Mouse (Mus musculus): ENCODE data around the gene Edar. TPM values are rescaled to one million over a fixed set of nuclear protein-coding genes. Genes with fewer than 3 reads are reported as not detected.

The Edar gene
- polyA plus RNA-seq, 1 experiment, result 0.44 TPM

DNA sequence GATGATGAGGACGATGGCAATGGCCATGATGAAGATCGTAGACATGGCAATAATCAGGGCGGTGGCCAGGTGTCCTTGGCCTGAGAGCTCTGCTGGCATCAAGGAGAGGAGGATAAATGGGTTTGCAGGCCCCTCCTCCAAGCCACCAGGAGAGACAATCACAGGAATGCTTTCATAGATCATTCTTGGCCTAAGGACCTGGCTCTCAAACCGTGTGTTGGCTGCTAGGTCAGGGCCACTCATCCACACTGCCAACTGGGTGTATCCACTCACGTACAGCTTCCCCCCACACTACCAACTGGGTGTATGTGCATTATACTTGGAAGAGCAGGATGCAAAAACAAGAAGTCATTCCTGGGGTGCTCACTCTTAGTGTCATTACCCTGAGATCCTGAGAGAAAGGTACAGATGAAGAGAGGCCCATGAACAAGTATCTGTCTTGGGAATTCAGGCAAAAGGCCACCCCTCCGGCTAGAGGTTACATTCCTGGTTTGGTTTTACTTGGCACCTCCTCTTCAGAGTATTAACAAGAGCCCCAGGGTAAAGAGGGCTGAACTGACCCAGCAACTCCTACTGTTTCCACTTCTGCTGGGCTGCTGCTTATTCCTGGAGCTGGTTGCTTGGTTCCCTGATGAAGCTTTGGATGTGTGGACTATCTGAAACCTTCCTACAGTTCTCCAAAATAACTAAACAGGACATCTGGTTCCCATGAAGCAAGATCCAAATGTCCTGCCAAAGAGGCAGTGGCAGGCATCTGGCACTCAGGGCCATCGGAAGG, 64.8 kb downstream of the Edar start:
- no peak overlapping the region for H3K4me3 ChIP-seq (ENCODE audit: insufficient read depth, low read length)
- no peaks in the 10 kb centered on the region for H3K4me1 ChIP-seq (ENCODE audit: control insufficient read depth, insufficient read depth, low read length)
- H3K27ac ChIP-seq (ENCODE audit: insufficient read depth, low read length), result no peak overlapping the region
- TF ChIP-seq POLR2A (IDR thresholded peaks at IDR 0.05; ENCODE audit: extremely low read depth, insufficient read depth, low read length) (no peak), CTCF (IDR thresholded peaks at IDR 0.05; ENCODE audit: extremely low read depth, insufficient read depth, low read length) (no peak)

DNA sequence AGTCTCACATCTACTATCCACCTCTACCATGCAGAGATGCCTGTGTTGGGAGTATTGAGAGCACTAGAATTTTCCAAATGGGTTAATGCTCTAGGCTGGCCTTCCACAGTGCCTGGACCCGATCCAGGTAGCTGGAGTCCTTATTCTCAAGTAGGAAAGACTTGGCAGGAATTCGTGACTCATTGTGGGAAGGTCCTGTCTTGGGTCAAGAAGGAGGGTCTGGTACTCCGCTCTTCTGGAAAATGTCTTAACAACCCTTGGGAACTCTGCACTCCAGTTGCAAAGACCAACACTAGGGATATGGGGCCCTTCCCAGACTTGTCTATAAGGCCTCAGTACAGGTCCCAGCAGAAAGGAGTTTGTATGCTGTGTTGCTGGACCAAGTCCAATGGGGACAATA, 66.6 kb downstream of the Edar start:
- TF ChIP-seq POLR2A (IDR thresholded peaks at IDR 0.05; ENCODE audit: extremely low read depth, insufficient read depth, low read length), result no peak
- no peak for TF ChIP-seq CTCF (IDR thresholded peaks at IDR 0.05; ENCODE audit: extremely low read depth, insufficient read depth, low read length)
- Histone ChIP-seq H3K4me3 (ENCODE audit: insufficient read depth, low read length) (no peak overlapping the region), H3K27ac (ENCODE audit: insufficient read depth, low read length) (no peak overlapping the region), H3K4me1 (ENCODE audit: control insufficient read depth, insufficient read depth, low read length) (no peaks in the 10 kb centered on the region)

DNA sequence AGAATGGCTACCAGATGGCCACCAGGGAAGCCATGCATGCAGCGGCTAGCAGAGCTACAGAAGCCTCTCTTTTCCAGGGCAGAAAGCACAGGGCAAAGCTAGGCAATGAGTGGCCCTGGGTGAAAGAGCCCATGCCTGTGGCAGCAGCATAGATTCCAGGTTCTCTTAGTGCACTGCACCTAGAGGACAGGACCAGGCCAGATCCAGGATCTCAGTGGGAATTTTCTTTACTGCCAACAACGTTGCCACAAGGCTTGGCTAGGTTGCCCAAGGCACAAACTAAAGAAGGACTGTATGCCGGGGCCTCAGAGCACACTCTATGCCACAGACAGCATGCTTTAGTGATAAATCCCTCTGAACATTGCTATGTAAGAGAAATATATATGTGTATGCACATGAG, 69.1 kb downstream of the Edar start:
- Histone ChIP-seq H3K27ac (ENCODE audit: insufficient read depth, low read length) (no peak overlapping the region), H3K4me1 (ENCODE audit: control insufficient read depth, insufficient read depth, low read length) (no peaks in the 10 kb centered on the region), H3K4me3 (ENCODE audit: insufficient read depth, low read length) (no peak overlapping the region)
- TF ChIP-seq POLR2A (IDR thresholded peaks at IDR 0.05; ENCODE audit: extremely low read depth, insufficient read depth, low read length) (no peak), CTCF (IDR thresholded peaks at IDR 0.05; ENCODE audit: extremely low read depth, insufficient read depth, low read length) (no peak)

DNA sequence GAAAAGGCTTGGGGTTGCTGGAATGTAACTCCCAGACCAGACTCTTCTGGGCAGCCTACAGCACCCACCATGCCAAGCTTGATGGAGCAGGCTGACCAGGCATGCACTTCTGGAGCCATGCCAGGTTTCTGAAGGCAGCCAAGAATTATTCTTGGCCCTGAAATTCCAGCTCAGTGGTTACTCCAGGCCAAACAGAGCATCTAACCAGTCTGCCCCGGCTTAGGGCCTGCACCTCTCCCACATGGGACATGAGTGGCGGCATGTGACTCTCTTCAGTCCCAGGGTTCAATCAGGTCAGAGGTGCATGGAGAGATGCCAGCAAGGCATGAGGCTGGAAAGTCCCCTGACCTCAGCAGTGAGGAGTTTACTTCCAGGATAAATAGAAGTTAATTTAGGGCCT, 70.7 kb downstream of the Edar start:
- Histone ChIP-seq H3K4me3 (ENCODE audit: insufficient read depth, low read length) (no peak overlapping the region), H3K4me1 (ENCODE audit: control insufficient read depth, insufficient read depth, low read length) (no peaks in the 10 kb centered on the region; the same call in 1 of the 2 replicates), H3K27ac (ENCODE audit: insufficient read depth, low read length) (no peak overlapping the region)
- TF ChIP-seq POLR2A (IDR thresholded peaks at IDR 0.05; ENCODE audit: extremely low read depth, insufficient read depth, low read length) (no peak), CTCF (IDR thresholded peaks at IDR 0.05; ENCODE audit: extremely low read depth, insufficient read depth, low read length) (no peak)

DNA sequence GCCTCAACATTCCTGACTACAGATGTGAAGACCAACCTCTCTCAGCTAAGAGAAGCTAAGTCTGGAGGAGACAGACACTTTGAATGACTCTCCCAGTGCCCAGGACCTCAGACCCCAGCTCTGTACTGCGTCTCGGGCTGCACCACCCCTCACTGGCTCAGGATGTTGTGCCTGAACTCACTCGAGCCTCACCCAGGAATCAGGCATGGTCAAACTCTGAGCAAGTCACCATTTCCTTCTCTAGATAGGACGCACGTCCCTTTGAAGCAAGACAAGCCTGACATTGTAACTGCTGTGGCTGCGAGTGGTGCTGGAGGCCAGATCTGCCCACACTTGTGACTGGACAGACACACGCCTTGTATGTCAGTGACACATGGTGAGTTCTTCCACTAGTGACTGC, 73.5 kb downstream of the Edar start:
- TF ChIP-seq POLR2A (IDR thresholded peaks at IDR 0.05; ENCODE audit: extremely low read depth, insufficient read depth, low read length), result no peak
- TF ChIP-seq CTCF (IDR thresholded peaks at IDR 0.05; ENCODE audit: extremely low read depth, insufficient read depth, low read length), result no peak

DNA sequence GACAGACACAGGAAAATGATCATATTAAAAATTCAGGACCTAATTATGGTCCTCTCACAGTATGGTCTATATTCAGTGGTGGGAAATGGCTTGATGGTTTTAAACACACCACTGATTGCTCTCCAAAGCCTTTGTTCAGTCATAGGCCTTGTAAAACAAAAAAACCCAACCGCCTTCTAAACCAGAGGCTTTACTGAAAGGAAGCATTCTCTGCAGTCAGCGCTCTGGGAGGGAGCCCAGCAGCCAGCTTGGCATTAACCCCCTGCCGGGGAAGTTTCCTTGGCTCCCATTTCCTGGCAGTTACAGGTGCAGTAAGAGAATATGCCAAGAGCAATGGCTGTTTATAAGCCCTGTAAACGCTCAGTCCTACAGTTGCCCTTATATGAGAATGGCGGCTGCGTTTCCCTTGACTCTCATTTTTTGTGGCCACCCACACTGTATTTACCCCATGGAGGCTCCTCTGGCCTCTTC, 74.0 kb downstream of the Edar start:
- TF ChIP-seq CTCF (IDR thresholded peaks at IDR 0.05; ENCODE audit: extremely low read depth, insufficient read depth, low read length) (no peak), POLR2A (IDR thresholded peaks at IDR 0.05; ENCODE audit: extremely low read depth, insufficient read depth, low read length) (no peak)
- Histone ChIP-seq H3K27ac (ENCODE audit: insufficient read depth, low read length) (no peak overlapping the region), H3K4me1 (ENCODE audit: control insufficient read depth, insufficient read depth, low read length) (no peaks in the 10 kb centered on the region; the same call in 1 of the 2 replicates), H3K4me3 (ENCODE audit: insufficient read depth, low read length) (no peak overlapping the region)

More for the DNA sequence above, 73.5 kb downstream of the Edar start:
- no peaks in the 10 kb centered on the region; the same call in 1 of the 2 replicates for H3K4me1 ChIP-seq (ENCODE audit: control insufficient read depth, insufficient read depth, low read length)
- no peak overlapping the region for H3K27ac ChIP-seq (ENCODE audit: insufficient read depth, low read length)
- H3K4me3 ChIP-seq (ENCODE audit: insufficient read depth, low read length), result no peak overlapping the region

DNA sequence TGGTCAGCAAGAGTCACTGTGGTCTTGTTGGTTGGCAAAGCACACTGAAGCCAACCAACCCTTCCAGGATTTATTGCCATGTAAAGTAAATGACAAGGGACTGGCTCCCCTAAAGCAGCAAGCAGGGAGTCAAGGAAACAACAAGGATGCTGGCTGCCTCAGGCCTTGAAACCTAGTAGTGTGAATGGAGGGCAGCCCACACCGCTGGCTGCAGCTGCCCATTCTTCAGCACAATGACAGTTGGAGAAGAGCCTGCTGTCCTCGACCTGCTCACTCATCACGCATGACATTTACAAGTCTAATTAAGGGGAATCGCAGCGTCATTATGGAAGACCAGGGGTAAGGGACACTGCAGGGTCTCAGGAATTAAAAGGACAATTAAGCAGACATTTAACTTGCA, 74.5 kb downstream of the Edar start:
- TF ChIP-seq POLR2A (IDR thresholded peaks at IDR 0.05; ENCODE audit: extremely low read depth, insufficient read depth, low read length) (no peak), CTCF (IDR thresholded peaks at IDR 0.05; ENCODE audit: extremely low read depth, insufficient read depth, low read length) (no peak)
- Histone ChIP-seq H3K4me3 (ENCODE audit: insufficient read depth, low read length) (no peak overlapping the region), H3K27ac (ENCODE audit: insufficient read depth, low read length) (no peak overlapping the region)

DNA sequence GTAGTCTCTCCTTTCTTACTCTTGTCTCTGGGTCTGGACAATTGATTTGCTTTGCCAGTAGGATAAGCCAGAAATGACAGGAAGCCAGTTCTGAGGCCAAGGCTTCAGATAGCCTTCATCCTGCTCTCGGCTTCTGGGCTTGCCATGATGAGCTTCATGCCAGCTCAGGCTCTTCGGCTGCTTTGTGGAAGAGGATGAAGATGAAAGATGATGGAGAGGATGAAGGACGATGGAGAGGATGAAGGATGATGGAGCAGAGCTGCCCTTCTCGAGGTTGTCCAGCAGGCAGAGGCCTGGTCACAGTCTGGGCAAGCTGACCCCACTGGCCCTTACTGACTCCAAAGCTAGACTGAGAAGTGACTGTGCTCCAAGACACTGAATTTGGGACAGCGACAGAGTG, 75.3 kb downstream of the Edar start:
- Histone ChIP-seq H3K27ac (ENCODE audit: insufficient read depth, low read length) (no peak overlapping the region), H3K4me1 (ENCODE audit: control insufficient read depth, insufficient read depth, low read length) (no peaks in the 10 kb centered on the region; the same call in 1 of the 2 replicates)
- TF ChIP-seq POLR2A (IDR thresholded peaks at IDR 0.05; ENCODE audit: extremely low read depth, insufficient read depth, low read length) (no peak), CTCF (IDR thresholded peaks at IDR 0.05; ENCODE audit: extremely low read depth, insufficient read depth, low read length) (no peak)

More for the DNA sequence above, 74.5 kb downstream of the Edar start:
- H3K4me1 ChIP-seq (ENCODE audit: control insufficient read depth, insufficient read depth, low read length), result no peaks in the 10 kb centered on the region; the same call in 1 of the 2 replicates

DNA sequence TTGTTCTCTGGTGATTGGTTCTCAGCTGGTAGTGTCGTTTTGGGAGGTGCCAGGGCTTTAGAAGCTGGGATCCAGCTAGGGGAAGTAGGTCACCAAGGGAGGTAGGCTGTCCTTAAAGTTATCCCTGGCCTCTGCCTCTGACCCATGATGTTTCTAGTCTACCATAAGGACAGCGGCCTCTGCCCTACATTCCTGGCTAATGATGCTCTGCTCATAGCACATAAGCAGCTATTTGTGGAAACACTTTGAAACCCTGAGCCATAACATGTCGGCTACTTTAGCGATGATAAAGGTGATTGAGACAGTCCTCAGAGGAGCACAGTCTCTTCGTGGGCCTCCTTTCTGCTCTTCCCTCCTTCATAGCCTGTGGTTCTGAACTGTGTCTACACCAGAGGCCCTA, 79.6 kb downstream of the Edar start:
- Histone ChIP-seq H3K4me1 (ENCODE audit: control insufficient read depth, insufficient read depth, low read length) (no peaks in the 10 kb centered on the region; the same call in 1 of the 2 replicates), H3K27ac (ENCODE audit: insufficient read depth, low read length) (no peak overlapping the region), H3K4me3 (ENCODE audit: insufficient read depth, low read length) (no peak overlapping the region)
- TF ChIP-seq CTCF (IDR thresholded peaks at IDR 0.05; ENCODE audit: extremely low read depth, insufficient read depth, low read length) (no peak), POLR2A (IDR thresholded peaks at IDR 0.05; ENCODE audit: extremely low read depth, insufficient read depth, low read length) (no peak)

More for the DNA sequence above, 75.3 kb downstream of the Edar start:
- no peak overlapping the region for H3K4me3 ChIP-seq (ENCODE audit: insufficient read depth, low read length)

DNA sequence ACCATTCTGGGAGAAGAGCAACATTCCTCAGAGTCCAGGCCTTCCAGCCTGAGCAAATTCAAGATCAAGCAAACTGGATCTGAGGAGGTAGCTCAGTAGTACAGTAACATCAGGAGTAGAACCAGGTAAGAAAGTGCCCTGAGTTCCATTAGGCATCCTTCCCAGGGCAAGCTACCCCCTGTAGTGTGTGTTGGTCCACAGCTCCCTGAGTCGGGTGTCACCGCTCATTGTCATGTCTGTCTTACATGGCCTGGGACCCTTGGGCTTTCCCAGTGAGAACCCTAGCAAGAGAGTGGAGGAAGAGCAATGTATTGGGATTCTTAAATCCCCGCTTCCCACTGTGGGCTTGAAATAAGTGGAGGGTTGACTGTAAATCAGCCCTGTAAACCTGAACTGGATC, 80.3 kb downstream of the Edar start:
- TF ChIP-seq POLR2A (IDR thresholded peaks at IDR 0.05; ENCODE audit: extremely low read depth, insufficient read depth, low read length) (no peak), CTCF (IDR thresholded peaks at IDR 0.05; ENCODE audit: extremely low read depth, insufficient read depth, low read length) (no peak)
- no peaks in the 10 kb centered on the region for H3K4me1 ChIP-seq (ENCODE audit: control insufficient read depth, insufficient read depth, low read length)
- H3K4me3 ChIP-seq (ENCODE audit: insufficient read depth, low read length), result no peak overlapping the region
- H3K27ac ChIP-seq (ENCODE audit: insufficient read depth, low read length), result no peak overlapping the region

Data from cortical plate, adult 2 months (tissue).